Mouse (Mus musculus): ENCODE results near the gene Arhgap29.

- TF ChIP-seq CTCF (IDR thresholded peaks at IDR 0.05; ENCODE audit: low read depth, low read length) = no peak
- TF ChIP-seq POLR2A (IDR thresholded peaks at IDR 0.05; ENCODE audit: extremely low read depth, insufficient read depth, low read length) = no peak
Measured at GRCm38 (mm10) chr3:121982450-121982849, 30.1 kb downstream of the Arhgap29 start.
